Mouse (Mus musculus): ENCODE data around the gene Elp4.

Gene Elp4

GRCm38 (mm10) chr2:105715409-105716115 lies 188.8 kb downstream of the Elp4 start:
- DNase-seq (ENCODE audit: low read depth): no peak

GRCm38 (mm10) chr2:105710511-105710910 lies 193.9 kb downstream of the Elp4 start:
- no peak for DNase-seq (ENCODE audit: low read depth)

DNA sequence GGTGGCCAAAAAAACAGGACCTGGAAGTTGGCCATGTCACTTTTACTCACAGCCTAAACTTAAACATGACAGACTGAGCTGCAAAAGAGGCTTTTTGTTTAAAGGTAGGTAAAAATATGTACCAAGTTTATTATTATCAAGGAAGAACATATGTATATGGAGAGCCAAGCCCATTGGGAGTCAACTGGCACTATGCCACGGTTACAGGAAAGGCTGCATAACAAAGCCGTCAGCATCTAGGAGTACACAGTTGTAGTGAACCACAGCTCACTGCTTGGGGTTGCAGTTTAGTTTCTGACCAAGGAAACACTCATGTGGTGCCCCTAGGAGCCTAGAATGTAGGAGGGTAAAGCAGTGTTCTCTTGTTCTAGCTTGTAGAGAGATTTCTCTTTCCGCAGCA lies 195.2 kb downstream of the Elp4 start:
- no peak for DNase-seq (ENCODE audit: low read depth)

- no peak for DNase-seq (ENCODE audit: low read depth)
These were observed 199.0 kb downstream of the Elp4 start for GRCm38 (mm10) chr2:105705320-105705719.

DNA sequence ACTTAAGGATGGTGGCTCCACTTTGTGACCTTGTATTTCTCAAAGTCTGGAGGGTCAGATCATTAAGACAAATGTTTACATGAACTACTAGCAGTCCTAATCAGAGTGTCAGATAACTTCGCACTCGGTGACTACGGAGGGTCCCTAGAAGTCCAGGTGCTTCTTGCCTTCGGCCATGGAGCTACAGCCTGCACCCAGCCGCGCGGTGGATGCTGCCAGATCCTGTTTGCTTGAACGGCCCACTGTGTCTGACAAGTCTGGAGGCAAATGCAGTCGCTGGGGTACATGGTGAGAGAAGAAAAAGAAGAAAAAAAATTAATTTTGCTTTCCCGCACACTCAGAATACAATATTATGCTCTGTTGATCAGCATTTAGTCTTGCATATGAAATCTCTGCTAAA lies 201.8 kb downstream of the Elp4 start:
- no peak for DNase-seq (ENCODE audit: low read depth)

GRCm38 (mm10) chr2:105701781-105702180 lies 202.6 kb downstream of the Elp4 start:
- no peak for DNase-seq (ENCODE audit: low read depth)

GRCm38 (mm10) chr2:105698631-105699030 lies 205.7 kb downstream of the Elp4 start:
- no peak for DNase-seq (ENCODE audit: low read depth)

- DNase-seq (ENCODE audit: low read depth): no peak
These were observed 206.6 kb downstream of the Elp4 start for GRCm38 (mm10) chr2:105697741-105698140.

GRCm38 (mm10) chr2:105691296-105691695 lies 213.1 kb downstream of the Elp4 start:
- DNase-seq (ENCODE audit: low read depth): no peak

DNA sequence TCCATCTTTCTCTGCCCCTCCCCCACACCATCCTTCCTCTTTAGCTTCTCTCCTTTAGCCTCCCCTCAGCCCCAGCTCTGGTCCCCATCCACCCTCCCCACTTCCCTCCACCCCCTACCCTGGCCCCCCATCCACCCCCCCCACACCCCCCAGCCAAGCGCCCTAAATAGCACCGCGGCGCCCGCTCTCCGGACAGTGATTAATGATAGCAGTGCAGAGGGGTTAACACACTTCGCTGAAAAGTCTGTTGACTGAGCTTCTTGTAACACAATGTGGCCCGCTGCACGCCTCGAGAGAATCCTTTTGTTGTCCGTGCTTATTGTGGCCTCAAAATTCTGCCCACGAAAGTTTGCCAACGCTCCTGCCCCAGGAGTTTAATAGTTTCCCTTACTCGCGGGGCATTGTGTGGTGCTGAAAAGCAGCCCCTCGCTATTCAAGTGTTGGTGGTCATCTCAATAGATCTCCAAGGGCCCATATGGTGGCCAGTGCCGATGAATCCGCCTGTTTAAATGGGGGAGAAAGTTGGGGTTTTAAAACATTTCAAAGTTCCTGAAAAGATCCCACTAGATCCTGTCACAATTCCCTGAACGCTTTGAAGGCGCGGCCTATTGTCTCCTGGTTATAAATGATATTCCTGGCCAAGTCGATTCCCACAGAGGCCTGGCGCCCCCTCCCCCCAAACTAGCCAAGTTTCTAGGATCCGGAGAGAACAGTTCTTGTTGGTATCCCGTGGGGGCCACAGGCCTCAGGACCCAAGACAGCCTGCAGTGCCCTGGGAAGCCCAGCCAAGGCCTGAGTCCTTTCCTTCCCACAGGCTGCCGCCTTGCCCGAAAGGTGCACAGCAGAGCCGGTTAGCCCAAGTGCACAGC lies 214.4 kb downstream of the Elp4 start:
- DNase-seq (ENCODE audit: low read depth): no peak

DNA sequence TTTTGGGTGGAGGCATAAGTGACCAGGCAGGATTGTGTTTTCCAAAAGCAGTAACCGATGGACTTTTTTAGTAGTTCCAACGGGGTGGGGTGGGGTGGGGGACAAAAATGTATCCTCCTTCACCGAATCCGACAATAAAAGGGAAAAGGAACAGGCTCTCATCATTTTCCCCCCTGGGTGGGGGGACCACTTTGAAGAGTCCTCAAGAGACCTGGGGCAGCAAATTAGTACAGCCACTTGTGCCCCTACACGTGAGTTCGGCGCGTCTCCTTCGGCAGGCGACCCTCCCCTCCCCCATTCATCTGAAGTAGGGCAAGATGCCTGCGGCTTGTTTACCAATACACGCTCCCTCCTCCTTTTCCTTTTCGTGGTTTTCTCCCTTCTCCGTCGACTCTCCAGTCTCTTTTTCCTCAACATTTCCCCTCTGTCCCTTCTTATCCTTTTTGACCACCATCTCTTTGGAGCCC lies 215.0 kb downstream of the Elp4 start:
- no peak for DNase-seq (ENCODE audit: low read depth)

- no peak for DNase-seq (ENCODE audit: low read depth)
These were observed 215.7 kb downstream of the Elp4 start for GRCm38 (mm10) chr2:105688436-105689303.

- DNase-seq (ENCODE audit: low read depth): no peak
These were observed 216.4 kb downstream of the Elp4 start for GRCm38 (mm10) chr2:105688011-105688410.

DNA sequence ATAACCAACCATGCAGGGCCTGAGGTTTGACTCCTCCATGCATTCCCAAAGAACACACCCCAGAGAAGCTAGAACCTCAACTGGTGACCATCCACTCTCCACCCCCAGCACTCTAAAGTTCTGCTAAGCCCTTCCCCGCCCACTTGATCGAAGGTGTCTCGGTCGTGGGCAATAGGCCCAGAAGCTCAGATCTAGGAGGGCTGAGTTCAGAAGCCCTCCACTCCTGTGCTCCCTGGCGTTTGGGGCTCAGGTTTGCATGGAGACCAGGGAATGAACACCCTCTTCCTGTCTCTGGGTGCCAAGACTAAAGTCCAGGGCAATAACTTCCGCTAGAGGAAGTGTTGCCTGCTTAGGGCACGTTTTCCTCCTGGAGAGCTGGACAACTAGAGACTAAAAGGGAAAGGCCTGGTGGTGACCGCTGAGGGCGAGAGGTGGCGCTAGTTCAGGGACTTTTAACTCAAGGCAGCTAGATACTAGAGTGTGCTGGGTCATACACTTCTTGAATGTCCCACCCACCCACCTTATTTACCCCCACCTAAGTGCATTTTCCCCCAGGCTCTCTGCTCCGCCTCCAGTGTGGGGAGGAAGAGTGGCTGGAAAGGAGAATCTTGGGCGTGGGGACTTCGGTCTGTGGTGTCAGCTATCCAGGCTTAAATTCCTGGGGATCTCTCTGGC lies 216.9 kb downstream of the Elp4 start:
- no peak for DNase-seq (ENCODE audit: low read depth)

GRCm38 (mm10) chr2:105686363-105687316 lies 217.7 kb downstream of the Elp4 start:
- no peak for DNase-seq (ENCODE audit: low read depth)

DNA sequence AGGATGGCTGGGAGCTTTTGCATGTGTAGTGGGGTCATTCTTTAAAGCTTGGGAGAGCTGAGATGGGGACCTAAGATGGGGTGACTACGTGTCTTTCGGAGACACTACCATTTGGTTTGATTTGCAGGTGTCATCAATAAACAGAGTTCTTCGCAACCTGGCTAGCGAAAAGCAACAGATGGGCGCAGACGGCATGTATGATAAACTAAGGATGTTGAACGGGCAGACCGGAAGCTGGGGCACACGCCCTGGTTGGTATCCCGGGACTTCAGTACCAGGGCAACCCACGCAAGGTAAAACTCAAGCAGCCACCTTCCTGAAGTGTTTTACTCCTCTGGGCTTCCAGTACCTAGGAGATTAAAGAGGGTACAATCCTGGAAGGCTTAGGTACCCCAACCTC lies 218.7 kb downstream of the Elp4 start:
- no peak for DNase-seq (ENCODE audit: low read depth)

DNA sequence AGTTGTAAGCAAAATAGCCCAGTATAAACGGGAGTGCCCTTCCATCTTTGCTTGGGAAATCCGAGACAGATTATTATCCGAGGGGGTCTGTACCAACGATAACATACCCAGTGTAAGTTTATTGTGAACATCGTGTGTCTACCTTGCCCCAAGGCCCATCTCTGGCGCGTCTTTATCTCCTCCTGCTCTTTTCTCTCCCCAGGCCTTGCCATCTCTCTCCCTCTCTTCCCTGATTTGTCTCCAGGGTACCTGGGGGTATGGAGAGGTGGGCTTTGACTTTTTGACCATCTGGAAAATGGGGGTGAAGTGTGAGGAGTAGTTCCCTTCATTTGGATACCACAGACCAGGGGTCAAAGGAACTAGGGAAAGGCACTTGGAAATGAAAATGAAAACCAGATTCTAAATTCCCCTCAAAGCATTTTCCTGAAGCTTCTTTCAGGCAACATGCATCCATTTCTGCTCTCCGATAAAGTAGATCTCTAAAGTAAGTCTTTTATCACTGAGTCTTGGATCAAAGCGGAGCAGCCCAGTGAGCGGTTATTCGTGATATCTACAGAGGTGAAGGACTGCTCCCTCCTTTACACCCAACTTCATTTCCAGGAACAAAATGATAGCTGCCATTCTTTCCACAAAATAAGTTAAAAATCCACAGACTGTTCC lies 219.2 kb downstream of the Elp4 start:
- no peak for DNase-seq (ENCODE audit: low read depth)

DNA sequence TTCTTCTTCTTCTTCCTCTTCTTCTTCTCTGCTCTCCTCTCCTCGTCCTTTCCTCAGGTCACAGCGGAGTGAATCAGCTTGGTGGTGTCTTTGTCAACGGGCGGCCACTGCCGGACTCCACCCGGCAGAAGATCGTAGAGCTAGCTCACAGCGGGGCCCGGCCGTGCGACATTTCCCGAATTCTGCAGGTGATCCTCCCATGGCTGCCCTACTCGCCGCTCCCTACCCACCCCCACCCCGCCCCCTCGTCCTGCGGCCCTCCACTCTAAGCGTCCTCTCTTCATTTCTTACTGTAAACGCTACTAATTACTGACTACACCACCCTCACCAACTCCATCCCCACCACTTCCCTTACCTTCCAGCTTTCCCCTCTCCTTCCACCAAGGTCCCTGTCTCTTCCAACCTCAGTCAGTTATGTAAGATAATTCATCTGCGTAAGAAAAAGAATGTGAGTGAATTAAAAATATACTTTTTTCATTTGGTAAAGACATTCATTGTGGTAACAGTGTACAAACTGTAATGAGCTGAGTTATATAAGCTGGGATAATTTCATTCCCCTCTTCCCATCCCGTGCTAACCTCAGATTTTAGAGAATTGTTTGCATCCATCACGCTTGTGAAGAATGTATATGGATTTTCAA lies 220.5 kb downstream of the Elp4 start:
- no peak for DNase-seq (ENCODE audit: low read depth)

GRCm38 (mm10) chr2:105682634-105683351 lies 221.6 kb downstream of the Elp4 start:
- DNase-seq (ENCODE audit: low read depth): no peak
